ENCODE assay signal across 8 mouse cellular contexts in the genomic region with DNA sequence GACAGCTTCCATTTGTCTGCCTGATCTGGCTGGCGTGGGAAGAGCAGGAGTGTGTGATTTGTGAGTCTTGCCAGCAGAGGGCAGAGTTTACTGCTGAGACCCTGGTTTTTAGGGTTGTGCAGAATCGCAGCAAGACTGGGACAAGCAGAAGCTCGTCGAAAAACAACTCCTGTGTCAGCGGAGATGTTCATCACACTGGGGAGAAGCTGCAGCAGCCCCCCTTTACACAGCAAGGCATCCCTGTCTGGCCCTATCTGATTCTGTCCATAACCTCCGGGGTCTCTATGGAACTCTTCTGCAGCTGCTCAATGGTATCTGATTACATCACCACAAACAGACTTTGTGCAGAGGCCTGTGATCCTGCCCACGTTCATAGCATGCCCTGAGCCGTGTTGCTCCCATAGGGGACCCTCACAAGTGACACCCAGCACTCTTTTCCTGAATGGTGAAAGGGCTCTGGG.
A peak's percentile ranks its signal among the peaks of the same experiment; 100 is the strongest.
DNase-seq lines count a peak whose midpoint lies in the region; ATAC-seq and TF ChIP-seq lines count a peak whose summit lies in the region.

No protein-coding gene starts in this region.

- intact Hi-C loops in left cerebral cortex, postnatal 36 days (cut with DNase I) = loop anchor here (5.0 to 10.0 kb wide), 4 partner anchors 127 to 540 kb away; no protein-coding TSS in a partner anchor

- peak; percentile 33; the same call in 1 of the 2 replicates for TF ChIP-seq CTCF in bone marrow, adult 2 months (IDR thresholded peaks at IDR 0.05; ENCODE audit: control insufficient read depth, insufficient read depth, low read length)

- ATAC-seq in kidney, embryonic 15.5 days (replicated peaks; ENCODE audit: low FRiP score) = no peak; the same call in 1 of the 2 replicates
- ATAC-seq in embryonic facial prominence, embryonic 14.5 days (ENCODE audit: low read depth) = peak; percentile 72; the same call in 1 of the 2 replicates
- peak; percentile 70 for ATAC-seq in hindbrain, embryonic 15.5 days (ENCODE audit: low FRiP score, low read depth)
- peak; percentile 53; the same call in 1 of the 2 replicates for ATAC-seq in neural tube, embryonic 11.5 days (ENCODE audit: insufficient read depth, low FRiP score, low TSS enrichment)
- ATAC-seq in monocyte, adult 5-6 weeks (replicated peaks; ENCODE audit: insufficient number of reproducible peaks, low FRiP score, low TSS enrichment, poor library complexity, severe bottlenecking) = no peak

- H3K27me3 ChIP-seq in kidney, embryonic 15.5 days = no peaks in the 10 kb centered on the region
- no peaks in the 10 kb centered on the region for H3K27me3 ChIP-seq in embryonic facial prominence, embryonic 14.5 days (replicated peaks; ENCODE audit: control insufficient read depth, insufficient read depth, low read length)
- no peaks in the 10 kb centered on the region for H3K27me3 ChIP-seq in hindbrain, embryonic 15.5 days
- no peaks in the 10 kb centered on the region for H3K27me3 ChIP-seq in neural tube, embryonic 11.5 days (ENCODE audit: control insufficient read depth, insufficient read depth, low read length)

- H3K9ac ChIP-seq in kidney, embryonic 15.5 days = no peak overlapping the region
- H3K9ac ChIP-seq in embryonic facial prominence, embryonic 14.5 days (ENCODE audit: low read depth, low read length) = no peak overlapping the region
- no peak overlapping the region for H3K9ac ChIP-seq in hindbrain, embryonic 15.5 days
- H3K9ac ChIP-seq in neural tube, embryonic 11.5 days (ENCODE audit: low read length) = no peak overlapping the region

- no peak overlapping the region for H3K4me2 ChIP-seq in kidney, embryonic 15.5 days
- no peak overlapping the region for H3K4me2 ChIP-seq in embryonic facial prominence, embryonic 14.5 days (ENCODE audit: low read depth, low read length)
- H3K4me2 ChIP-seq in hindbrain, embryonic 15.5 days = no peak overlapping the region
- H3K4me2 ChIP-seq in neural tube, embryonic 11.5 days (ENCODE audit: low read depth) = no peak overlapping the region

- no peaks in the 10 kb centered on the region for H3K9me3 ChIP-seq in kidney, embryonic 15.5 days (replicated peaks)
- H3K9me3 ChIP-seq in embryonic facial prominence, embryonic 14.5 days (ENCODE audit: control insufficient read depth, low read length) = no peaks in the 10 kb centered on the region
- no peaks in the 10 kb centered on the region for H3K9me3 ChIP-seq in hindbrain, embryonic 15.5 days
- H3K9me3 ChIP-seq in neural tube, embryonic 11.5 days (ENCODE audit: control insufficient read depth, low read length) = no peaks in the 10 kb centered on the region

- WGBS in kidney, embryonic 15.5 days = 15% methylated on average over 8 of the region's 8 CpGs
- WGBS in bone marrow, adult 2 months = 15% methylated on average over 8 of the region's 8 CpGs
- WGBS in embryonic facial prominence, embryonic 14.5 days = 15% methylated on average over 8 of the region's 8 CpGs
- 21% methylated on average over 8 of the region's 8 CpGs for WGBS in hindbrain, embryonic 15.5 days
- whole genome bisulfite sequencing in neural tube, embryonic 11.5 days = 27% methylated on average over 8 of the region's 8 CpGs

- H3K4me1 ChIP-seq in kidney, embryonic 15.5 days = no peaks in the 10 kb centered on the region
- H3K4me1 ChIP-seq in bone marrow, adult 2 months (ENCODE audit: control insufficient read depth, insufficient read depth, low read length) = no peaks in the 10 kb centered on the region
- no peaks in the 10 kb centered on the region for H3K4me1 ChIP-seq in embryonic facial prominence, embryonic 14.5 days (ENCODE audit: control insufficient read depth, insufficient read depth, low read length)
- peaks cover 10% of the 10 kb centered on the region for H3K4me1 ChIP-seq in hindbrain, embryonic 15.5 days (replicated peaks)
- H3K4me1 ChIP-seq in neural tube, embryonic 11.5 days (ENCODE audit: control insufficient read depth, insufficient read depth, low read length) = no peaks in the 10 kb centered on the region

- no peaks in the 10 kb centered on the region for H3K36me3 ChIP-seq in kidney, embryonic 15.5 days
- H3K36me3 ChIP-seq in embryonic facial prominence, embryonic 14.5 days (ENCODE audit: control insufficient read depth, insufficient read depth, low read length) = no peaks in the 10 kb centered on the region
- no peaks in the 10 kb centered on the region for H3K36me3 ChIP-seq in hindbrain, embryonic 15.5 days
- no peaks in the 10 kb centered on the region for H3K36me3 ChIP-seq in neural tube, embryonic 11.5 days (ENCODE audit: control insufficient read depth, insufficient read depth, low read length)

- no peak for TF ChIP-seq POLR2A in bone marrow, adult 2 months (IDR thresholded peaks at IDR 0.05; ENCODE audit: borderline replicate concordance, control insufficient read depth, low read depth, low read length)

- no peak overlapping the region for H3K27ac ChIP-seq in kidney, embryonic 15.5 days
- no peak overlapping the region for H3K27ac ChIP-seq in bone marrow, adult 2 months (ENCODE audit: control insufficient read depth, insufficient read depth, low read depth, low read length, poor library complexity)
- H3K27ac ChIP-seq in embryonic facial prominence, embryonic 14.5 days (replicated peaks; ENCODE audit: low read depth, low read length) = no peak overlapping the region
- no peak overlapping the region for H3K27ac ChIP-seq in hindbrain, embryonic 15.5 days (replicated peaks)
- H3K27ac ChIP-seq in neural tube, embryonic 11.5 days (ENCODE audit: low read depth, low read length) = no peak overlapping the region

- peak; percentile 9 for DNase-seq in kidney, adult 11 months
- DNase-seq in embryonic facial prominence, embryonic 14.5 days (ENCODE audit: low spot score) = peak; percentile 61
- DNase-seq in left cerebral cortex, postnatal 36 days (ENCODE audit: low spot score in 2 of 2) = peak; percentile 65
- peak; percentile 70 for DNase-seq in neural tube, embryonic 11.5 days (ENCODE audit: low spot score)

- H3K4me3 ChIP-seq in kidney, embryonic 15.5 days (replicated peaks) = no peak overlapping the region
- H3K4me3 ChIP-seq in bone marrow, adult 2 months (replicated peaks; ENCODE audit: control insufficient read depth, low read depth, low read length) = no peak overlapping the region
- no peak overlapping the region for H3K4me3 ChIP-seq in embryonic facial prominence, embryonic 14.5 days (ENCODE audit: low read depth, low read length)
- H3K4me3 ChIP-seq in hindbrain, embryonic 15.5 days = no peak overlapping the region
- H3K4me3 ChIP-seq in neural tube, embryonic 11.5 days (ENCODE audit: low read depth, low read length) = no peak overlapping the region

Comparison
In these comparisons a context has a peak if more than half of its experiments do, and no peak if none do; other contexts are left out.
1. DNase-seq: peak in every context shown above with its lines; median percentile 70 in neural tube, embryonic 11.5 days; 65 in left cerebral cortex, postnatal 36 days; 61 in embryonic facial prominence, embryonic 14.5 days; 9 in kidney, adult 11 months.
2. ATAC-seq: peak in embryonic facial prominence, embryonic 14.5 days (single experiment), hindbrain, embryonic 15.5 days (single experiment) and neural tube, embryonic 11.5 days (single experiment); none in kidney, embryonic 15.5 days (single experiment) and monocyte, adult 5-6 weeks (single experiment).